Mouse (Mus musculus) kidney, postnatal 0 days (tissue): ENCODE measurements around the gene Enox2. TPM values are rescaled to one million over a fixed set of nuclear protein-coding genes. Genes with fewer than 3 reads are reported as not detected.
"Not testable (repeated sequence)": the region's sequence is repeated elsewhere in the genome, so short reads cannot be mapped to it uniquely, and the experiment has no call there.

Source experiments
- ATAC-seq: fragments of 200-750 bp; cut with Nextera tagmentation; replicated peaks from 2 replicates; pipeline ENCODE4 v1.8.0; 2017; ENCODE audit warnings: low read depth, moderate number of reproducible peaks, moderate TSS enrichment, moderate library complexity; ENCODE audit not compliant: low FRiP score
- DNase-seq: peaks from one replicate; pipeline ENCODE4 v3.0.0-alpha.2; 2016; ENCODE audit warnings: low spot score
- H3K27ac ChIP-seq: fragments of 300-500 bp; sonication (generic); 2 replicates; pipeline ENCODE4 v1.5.1; 2014; ENCODE audit warnings: mild to moderate bottlenecking
- H3K27me3 ChIP-seq: fragments of 300-500 bp; sonication (generic); 2 replicates; pipeline ENCODE4 v1.6.1; 2014; ENCODE audit warnings: low read length, mixed read lengths; ENCODE audit not compliant: insufficient read depth
- H3K36me3 ChIP-seq: fragments of 300-500 bp; sonication (generic); 2 replicates; pipeline ENCODE4 v1.6.1; 2014; ENCODE audit warnings: low read length, mixed read lengths; ENCODE audit not compliant: insufficient read depth
- H3K4me1 ChIP-seq: fragments of 300-500 bp; sonication (generic); replicated peaks from 2 replicates; pipeline ENCODE4 v1.6.1; 2014; ENCODE audit warnings: antibody characterized with exemption, low read length, mixed read lengths; ENCODE audit not compliant: insufficient read depth
- H3K4me2 ChIP-seq: fragments of 300-500 bp; sonication (generic); 2 replicates; pipeline ENCODE4 v1.6.1; 2014; ENCODE audit warnings: mild to moderate bottlenecking, low read length, moderate library complexity, mixed read lengths
- H3K4me3 ChIP-seq: fragments of 300-500 bp; sonication (generic); replicated peaks from 2 replicates; pipeline ENCODE4 v1.5.1; 2014; ENCODE audit warnings: low read depth, low read length
- H3K9ac ChIP-seq: fragments of 300-500 bp; sonication (generic); 2 replicates; pipeline ENCODE4 v1.6.1; 2014; ENCODE audit warnings: low read depth, low read length
- H3K9me3 ChIP-seq: fragments of 300-500 bp; sonication (generic); replicated peaks from 2 replicates; pipeline ENCODE4 v1.6.1; 2016; ENCODE audit warnings: low read length, inconsistent platforms, mixed read lengths
- CTCF ChIP-seq: IDR thresholded peaks from 2 replicates; pipeline ENCODE4 v1.5.1; 2016; ENCODE audit warnings: antibody characterized with exemption, low read depth, mild to moderate bottlenecking, moderate library complexity
- WGBS: fragments of 180-500 bp; shearing (Covaris S2); extraction: QIAGEN DNeasy Blood & Tissue Kit; methylation state at CpG from one replicate; pipeline ENCODE4 v1.1.7; 2014; 5-methylcytosine and 5-hydroxymethylcytosine counted together
- polyA plus RNA-seq: library from polyadenylated mRNA; unstranded; fragments of >200 nt; fragmentation: Nextera tagmentation; extraction: Ambion mirVana; gene quantifications from 2 replicates; pipeline ENCODE4 v1.2.1, GENCODE M21; 2015

The Enox2 gene
- polyA plus RNA-seq, 1 experiment from 2014 or later: 7.9 TPM

GRCm38 (mm10) chrX:49124774-49125429 lies 163.2 kb downstream of the Enox2 start:
- DNase-seq (no peak), ATAC-seq (no peak)
- Histone ChIP-seq H3K9ac (no peak overlapping the region), H3K36me3 (no peaks in the 10 kb centered on the region), H3K27me3 (no peaks in the 10 kb centered on the region), H3K4me2 (no peak overlapping the region), H3K4me1 (no peaks in the 10 kb centered on the region), H3K4me3 (no peak overlapping the region), H3K9me3 (no peaks in the 10 kb centered on the region), H3K27ac (no peak overlapping the region)
- WGBS: 85% methylated on average over 3 of the region's 3 CpGs
- TF ChIP-seq CTCF: no peak

- H3K9me3 ChIP-seq: no peaks in the 10 kb centered on the region
- no peak overlapping the region for H3K9ac ChIP-seq
- H3K4me2 ChIP-seq: no peak overlapping the region
- no peaks in the 10 kb centered on the region for H3K36me3 ChIP-seq
- no peaks in the 10 kb centered on the region for H3K27me3 ChIP-seq
- DNase-seq (no peak), ATAC-seq (no peak)
- WGBS: 71% methylated on average over 3 of the region's 3 CpGs
- no peak overlapping the region for H3K27ac ChIP-seq
- no peaks in the 10 kb centered on the region for H3K4me1 ChIP-seq
- no peak overlapping the region for H3K4me3 ChIP-seq
- no peak for TF ChIP-seq CTCF
These were observed 171.6 kb downstream of the Enox2 start for GRCm38 (mm10) chrX:49116465-49116864.

- no peak overlapping the region for H3K4me3 ChIP-seq
- DNase-seq: no peak
- no peaks in the 10 kb centered on the region for H3K9me3 ChIP-seq
- H3K4me1 ChIP-seq: no peaks in the 10 kb centered on the region
- ATAC-seq: no peak
- H3K4me2 ChIP-seq: no peak overlapping the region
- no peaks in the 10 kb centered on the region for H3K27me3 ChIP-seq
- no peaks in the 10 kb centered on the region for H3K36me3 ChIP-seq
- no peak overlapping the region for H3K9ac ChIP-seq
- 47% methylated on average over 3 of the region's 3 CpGs for WGBS
- TF ChIP-seq CTCF: no peak
- no peak overlapping the region for H3K27ac ChIP-seq
These were observed 175.6 kb downstream of the Enox2 start for GRCm38 (mm10) chrX:49112412-49112811.

DNA sequence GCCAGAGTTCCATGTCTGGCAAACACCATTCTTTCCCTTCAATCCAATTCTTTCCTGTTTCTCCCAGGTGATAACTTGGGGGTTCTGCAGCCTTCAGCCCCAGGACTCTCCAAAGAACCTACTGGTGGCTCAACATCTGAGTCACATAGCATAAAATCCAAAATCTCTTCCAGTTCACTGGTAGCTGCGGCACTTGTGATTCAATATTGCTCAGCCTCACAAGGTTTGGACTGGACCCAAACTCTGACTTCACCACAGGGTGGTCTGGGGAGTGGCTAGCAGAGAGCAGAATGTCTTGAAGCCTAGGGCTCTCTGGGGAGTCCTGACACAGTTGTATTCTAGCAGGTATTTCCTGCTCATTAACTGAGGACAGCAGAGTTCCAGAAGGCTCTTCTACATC lies 187.5 kb downstream of the Enox2 start:
- not testable (repeated sequence) for H3K27ac ChIP-seq, H3K4me3 ChIP-seq, H3K36me3 ChIP-seq, DNase-seq, H3K9me3 ChIP-seq, H3K4me2 ChIP-seq, ATAC-seq, H3K4me1 ChIP-seq, H3K27me3 ChIP-seq, H3K9ac ChIP-seq
- WGBS: 61% methylated on average over 1 of the region's 1 CpGs

DNA sequence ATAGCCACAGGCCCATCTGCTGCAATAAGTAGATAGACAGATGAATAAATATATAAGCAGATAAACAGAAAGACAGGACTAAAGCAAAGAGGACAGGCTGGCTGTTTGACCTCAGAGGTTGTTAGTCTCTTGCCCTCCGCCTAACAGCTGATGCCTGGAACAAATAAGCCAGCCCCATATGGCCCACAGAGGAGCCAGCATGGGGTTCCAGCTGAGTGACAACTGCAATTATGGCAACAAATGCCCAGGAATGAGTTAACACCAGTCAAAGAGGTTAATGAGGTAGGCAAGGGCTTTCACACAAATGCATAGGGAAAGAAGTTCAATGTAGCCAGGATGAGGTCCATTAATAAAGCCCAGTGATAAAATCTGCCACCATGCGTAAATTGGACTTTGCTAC lies 191.8 kb downstream of the Enox2 start:
- 75% methylated on average over 2 of the region's 2 CpGs for WGBS
- Histone ChIP-seq H3K27ac (no peak overlapping the region), H3K36me3 (no peaks in the 10 kb centered on the region), H3K27me3 (no peaks in the 10 kb centered on the region), H3K4me2 (no peak overlapping the region), H3K9ac (no peak overlapping the region), H3K4me1 (no peaks in the 10 kb centered on the region), H3K4me3 (no peak overlapping the region), H3K9me3 (no peaks in the 10 kb centered on the region)
- ATAC-seq (no peak), DNase-seq (no peak)
- TF ChIP-seq CTCF: no peak

DNA sequence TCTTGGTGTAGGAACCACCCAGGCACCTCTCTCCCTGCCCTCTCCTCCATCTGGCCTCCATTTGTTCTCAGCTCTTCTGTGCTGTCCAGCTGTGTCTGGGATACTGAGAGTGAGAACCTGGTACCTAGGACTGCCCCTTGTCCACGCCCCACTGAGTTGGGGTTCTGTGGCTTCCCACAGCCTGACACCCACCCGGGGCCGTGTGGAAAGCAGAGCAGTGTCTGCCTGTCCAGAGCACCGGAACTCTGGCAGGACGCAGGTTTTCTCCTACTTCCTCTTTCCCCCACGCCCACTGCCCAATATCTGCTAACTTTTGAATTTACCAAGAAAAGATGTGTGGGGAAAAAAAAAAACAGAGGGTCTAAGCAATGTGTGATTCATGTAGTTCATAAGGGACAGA lies 213.0 kb downstream of the Enox2 start:
- no peak for ATAC-seq

GRCm38 (mm10) chrX:49073563-49073962 lies 214.5 kb downstream of the Enox2 start:
- 62% methylated on average over 3 of the region's 3 CpGs for WGBS
- no peak for TF ChIP-seq CTCF
- Histone ChIP-seq H3K27me3 (no peaks in the 10 kb centered on the region), H3K9me3 (no peaks in the 10 kb centered on the region), H3K27ac (no peak overlapping the region), H3K4me3 (no peak overlapping the region), H3K9ac (no peak overlapping the region), H3K4me2 (no peak overlapping the region), H3K36me3 (no peaks in the 10 kb centered on the region), H3K4me1 (no peaks in the 10 kb centered on the region)
- DNase-seq (no peak), ATAC-seq (no peak)

More for the DNA sequence above, 213.0 kb downstream of the Enox2 start:
- TF ChIP-seq CTCF: no peak
- H3K4me3 ChIP-seq: no peak overlapping the region
- H3K27me3 ChIP-seq: no peaks in the 10 kb centered on the region
- no peak overlapping the region for H3K27ac ChIP-seq
- no peak overlapping the region for H3K9ac ChIP-seq
- 77% methylated on average over 6 of the region's 6 CpGs for WGBS
- H3K36me3 ChIP-seq: no peaks in the 10 kb centered on the region
- DNase-seq: no peak
- no peaks in the 10 kb centered on the region for H3K4me1 ChIP-seq
- H3K4me2 ChIP-seq: no peak overlapping the region
- no peaks in the 10 kb centered on the region for H3K9me3 ChIP-seq
